Mouse (Mus musculus): ENCODE results near the gene D17H6S53E.

DNA sequence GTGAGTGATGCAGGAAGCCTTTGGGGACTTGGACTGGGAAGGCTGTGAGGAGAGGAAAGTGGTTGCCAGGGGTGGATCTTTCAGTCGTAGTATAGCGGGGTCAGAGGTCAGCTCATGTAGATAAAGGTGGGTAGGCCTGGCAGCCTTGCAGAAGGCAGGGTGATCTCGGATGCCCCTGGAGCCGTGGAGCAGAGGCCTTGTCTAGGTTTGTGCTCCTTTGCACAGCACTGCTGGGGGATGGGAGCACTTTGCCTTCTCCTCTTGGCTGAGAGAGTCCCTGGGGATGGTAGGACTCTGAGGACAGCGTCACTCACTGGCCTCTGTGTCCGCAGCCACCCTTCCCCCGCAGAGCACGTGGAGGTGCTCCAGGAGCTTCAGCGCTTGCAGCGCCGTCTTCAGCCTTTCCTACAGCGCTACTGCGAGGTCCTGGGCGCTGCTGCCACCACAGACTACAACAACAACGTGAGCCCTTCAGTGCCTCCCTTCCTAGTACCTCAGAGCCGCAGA lies 14.4 kb downstream of the D17H6S53E start:
- no peak for TF ChIP-seq CTCF (IDR thresholded peaks at IDR 0.05; ENCODE audit: low read depth)
- no peak for TF ChIP-seq EP300 (IDR thresholded peaks at IDR 0.05; ENCODE audit: low read depth)

All from liver, postnatal 0 days (tissue).